Mouse (Mus musculus) urinary bladder, postnatal 25 days (tissue): ENCODE measurements at regions not wholly inside any gene's neighbourhood (a gene's known extent, or its start where the extent isn't known, plus 50 kb on each side); places are given as distances from the start of the nearest gene placed in this dataset.

ENCODE experiments used
- DNase-seq: peaks from one replicate; pipeline ENCODE4 v3.0.0; 2022; ENCODE audit warnings: low spot score

GRCm38 (mm10) chr9:47434091-47434490 lies 95.9 kb upstream of the Cadm1 start:
- no peak for DNase-seq

GRCm38 (mm10) chr9:47438976-47439375 lies 91.0 kb upstream of the Cadm1 start:
- DNase-seq = no peak

GRCm38 (mm10) chr9:47439506-47439905 lies 90.5 kb upstream of the Cadm1 start:
- DNase-seq = no peak

GRCm38 (mm10) chr9:47440128-47440527 lies 89.8 kb upstream of the Cadm1 start:
- no peak for DNase-seq

- no peak for DNase-seq
Observed at GRCm38 (mm10) chr9:47441155-47441554, 88.8 kb upstream of the Cadm1 start.

GRCm38 (mm10) chr9:47444168-47444567 lies 85.8 kb upstream of the Cadm1 start:
- DNase-seq = no peak

GRCm38 (mm10) chr9:47444752-47445151 lies 85.2 kb upstream of the Cadm1 start:
- no peak for DNase-seq

GRCm38 (mm10) chr9:47445332-47445731 lies 84.6 kb upstream of the Cadm1 start:
- no peak for DNase-seq

- DNase-seq = no peak
Observed at GRCm38 (mm10) chr9:47452752-47453151, 77.2 kb upstream of the Cadm1 start.

GRCm38 (mm10) chr9:47458721-47459418 lies 71.1 kb upstream of the Cadm1 start:
- DNase-seq = no peak

- DNase-seq = no peak
Observed at GRCm38 (mm10) chr9:47459461-47460049, 70.4 kb upstream of the Cadm1 start.

GRCm38 (mm10) chr9:47460241-47460640 lies 69.7 kb upstream of the Cadm1 start:
- no peak for DNase-seq

GRCm38 (mm10) chr9:47461915-47462314 lies 68.1 kb upstream of the Cadm1 start:
- no peak for DNase-seq

- no peak for DNase-seq
Observed at GRCm38 (mm10) chr9:47466767-47467166, 63.2 kb upstream of the Cadm1 start.

- DNase-seq = no peak
Observed at GRCm38 (mm10) chr9:47467815-47468214, 62.2 kb upstream of the Cadm1 start.

- DNase-seq = no peak
Observed at GRCm38 (mm10) chr9:47469576-47469975, 60.4 kb upstream of the Cadm1 start.

- DNase-seq = no peak
Observed at GRCm38 (mm10) chr9:47470741-47471140, 59.2 kb upstream of the Cadm1 start.

GRCm38 (mm10) chr9:47471767-47472420 lies 58.1 kb upstream of the Cadm1 start:
- DNase-seq = no peak

- no peak for DNase-seq
Observed at GRCm38 (mm10) chr9:47473776-47474365, 56.1 kb upstream of the Cadm1 start.

- DNase-seq = no peak
Observed at GRCm38 (mm10) chr9:47474776-47475175, 55.2 kb upstream of the Cadm1 start.

- DNase-seq = no peak
Observed at GRCm38 (mm10) chr9:47477889-47478288, 52.1 kb upstream of the Cadm1 start.
